Mouse (Mus musculus) brain, embryonic 14.5 days (tissue): ENCODE measurements around the gene Gm7168. TPM values are rescaled to one million over a fixed set of nuclear protein-coding genes. Genes with fewer than 3 reads are reported as not detected.
"Not testable (repeated sequence)": the region's sequence is repeated elsewhere in the genome, so short reads cannot be mapped to it uniquely, and the experiment has no call there.

Experiments
- DNase-seq: peaks from one replicate; pipeline ENCODE4 v3.0.0-alpha.2; 2011; ENCODE audit warnings: low read depth
- CTCF ChIP-seq: fragments of 200-500 bp; IDR thresholded peaks from 2 replicates; pipeline ENCODE4 v1.5.1; 2012; ENCODE audit warnings: inconsistent platforms, mild to moderate bottlenecking, moderate library complexity, borderline replicate concordance; ENCODE audit not compliant: insufficient read depth, insufficient read length; ENCODE audit errors: extremely low read depth
- POLR2A ChIP-seq: fragments of 200-500 bp; IDR thresholded peaks from 2 replicates; pipeline ENCODE4 v1.6.1; 2012; ENCODE audit warnings: mild to moderate bottlenecking, inconsistent platforms, borderline replicate concordance; ENCODE audit not compliant: poor library complexity, insufficient read depth, insufficient read length, severe bottlenecking; ENCODE audit errors: extremely low read depth
- polyA plus RNA-seq: library from polyadenylated mRNA; depleted of rRNA; stranded (reverse); fragments of >200 nt; gene quantifications from 2 replicates; pipeline ENCODE4 v1.2.3, GENCODE M21; 2012; rRNA removed

Gene Gm7168
- polyA plus RNA-seq, 1 experiment: not detected

DNA sequence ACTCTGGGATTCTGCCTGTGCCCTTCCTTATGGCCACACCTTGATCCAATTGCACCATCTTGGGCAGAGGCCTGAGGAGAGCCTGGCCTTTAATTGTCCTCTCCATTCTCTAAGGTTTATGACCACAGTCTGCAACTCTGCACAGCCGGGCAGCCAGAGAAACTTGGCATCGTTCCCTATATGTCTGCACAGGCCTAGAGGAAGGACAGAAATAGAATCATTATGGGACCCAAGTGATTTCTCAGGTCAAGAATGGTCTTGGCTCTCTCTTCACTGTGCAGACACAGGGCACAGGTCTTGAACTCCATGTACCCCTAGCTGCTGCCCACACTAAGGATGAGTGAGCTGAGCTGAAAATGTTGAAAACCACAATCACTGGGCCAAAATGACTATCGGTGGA is 9.5 kb upstream of the Gm7168 start:
- TF ChIP-seq POLR2A: no peak
- TF ChIP-seq CTCF: no peak
- DNase-seq: no peak

DNA sequence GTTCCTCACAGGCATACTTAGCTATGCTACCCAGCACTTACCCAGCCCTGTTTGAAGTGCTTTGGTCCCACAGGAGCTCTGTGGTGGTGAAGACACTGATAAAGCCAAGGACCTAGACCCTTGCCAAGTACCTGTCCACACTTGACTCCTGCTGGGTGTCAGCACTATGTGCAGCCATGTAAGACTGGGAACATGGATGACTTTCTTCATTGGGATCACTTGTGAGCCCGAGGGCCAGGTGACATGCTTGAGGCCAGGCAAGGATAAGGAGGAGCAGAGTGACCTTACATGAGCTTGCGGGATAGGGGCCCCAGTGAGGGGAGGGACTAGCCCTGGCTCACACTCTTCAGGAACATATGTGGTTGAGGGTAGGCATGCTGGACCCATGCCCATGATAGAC is 8.9 kb upstream of the Gm7168 start:
- DNase-seq: not testable (repeated sequence)

- TF ChIP-seq POLR2A: no peak
- no peak for TF ChIP-seq CTCF
- DNase-seq: no peak
Measured at GRCm38 (mm10) chr17:13940487-13940886, 7.7 kb upstream of the Gm7168 start.

GRCm38 (mm10) chr17:13951570-13951969 is 3.4 kb downstream of the Gm7168 start:
- DNase-seq: not testable (repeated sequence)

GRCm38 (mm10) chr17:13958129-13958528 is 10.0 kb downstream of the Gm7168 start:
- DNase-seq: not testable (repeated sequence)

DNA sequence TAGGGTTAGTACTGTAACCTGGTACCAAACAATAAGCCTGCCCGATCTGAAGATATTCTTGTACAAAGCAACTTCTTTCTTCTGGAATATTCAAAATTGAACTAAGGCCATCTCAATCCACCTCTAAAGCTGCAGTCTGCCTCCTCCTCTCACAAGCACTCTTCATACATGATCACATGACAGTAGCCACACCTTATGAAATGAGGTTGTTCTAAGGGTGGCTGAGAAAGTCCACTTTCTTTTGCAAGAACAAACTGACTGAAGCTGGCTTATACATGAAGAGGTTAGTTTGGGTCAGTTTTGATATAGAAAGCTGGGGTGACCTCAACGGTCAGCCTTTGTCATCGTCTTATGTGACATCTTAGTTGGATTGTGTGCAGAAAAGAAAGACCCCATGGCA is 14.1 kb downstream of the Gm7168 start:
- DNase-seq: not testable (repeated sequence)

DNA sequence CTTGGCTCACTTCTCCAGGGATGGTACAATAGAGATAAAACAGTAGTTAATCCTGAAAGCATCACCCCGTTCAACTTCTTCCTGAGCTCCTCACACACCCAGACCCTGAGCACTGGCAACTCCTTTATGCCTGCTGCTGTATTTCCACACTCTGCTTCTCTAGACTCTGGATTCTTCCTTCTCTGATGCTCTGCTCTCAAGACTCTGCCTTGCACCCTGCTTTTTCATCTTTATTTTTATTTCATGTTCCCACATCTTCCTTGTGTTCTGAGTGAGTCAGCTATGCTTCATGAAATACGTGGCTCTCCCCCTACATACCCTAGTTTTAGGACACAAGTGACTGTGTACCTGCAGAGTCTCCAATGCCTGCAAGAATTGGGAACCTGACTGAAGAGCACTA is 16.9 kb downstream of the Gm7168 start:
- not testable (repeated sequence) for DNase-seq

- DNase-seq: not testable (repeated sequence)
Measured at GRCm38 (mm10) chr17:13969917-13970316, 21.7 kb downstream of the Gm7168 start.

DNA sequence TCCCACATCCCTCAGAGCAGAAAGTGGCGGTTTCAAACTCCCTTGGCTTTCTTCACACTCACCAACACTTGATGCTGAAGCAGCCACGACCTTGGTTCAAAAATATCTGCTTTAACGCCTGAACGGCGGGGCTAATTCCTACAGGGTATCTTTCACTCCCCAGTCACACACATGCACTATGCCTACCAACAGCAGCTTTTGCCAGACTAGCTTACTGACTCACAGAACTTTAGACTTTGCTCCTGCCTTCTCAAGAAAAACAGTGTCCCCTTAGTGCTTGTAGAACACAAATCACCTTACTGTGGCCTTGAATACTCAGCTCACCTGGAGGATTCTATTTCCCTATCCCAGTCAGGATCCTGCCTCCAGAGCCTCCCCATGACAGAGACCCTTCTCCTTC is 22.6 kb downstream of the Gm7168 start:
- not testable (repeated sequence) for DNase-seq

DNA sequence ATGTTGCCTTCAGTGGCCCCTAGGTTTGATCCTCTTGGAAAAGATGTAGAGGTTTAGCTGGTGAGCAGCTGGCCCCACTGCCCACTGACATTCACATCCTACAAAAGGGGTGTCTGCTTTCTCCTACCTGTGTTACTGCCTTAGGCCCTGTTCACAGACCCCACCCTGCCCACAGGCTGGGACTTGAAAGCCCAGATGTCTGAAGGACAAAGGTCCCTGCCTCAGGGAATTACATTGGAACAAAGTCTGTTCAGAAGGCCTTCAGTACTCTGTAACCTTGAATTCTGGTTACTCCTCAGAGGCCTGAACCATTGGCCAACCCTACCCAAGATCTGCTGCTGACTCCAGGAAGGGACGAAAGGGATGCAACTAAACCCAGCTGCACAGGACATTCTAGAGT is 39.5 kb downstream of the Gm7168 start:
- DNase-seq: no peak
- TF ChIP-seq CTCF: no peak
- no peak for TF ChIP-seq POLR2A

DNA sequence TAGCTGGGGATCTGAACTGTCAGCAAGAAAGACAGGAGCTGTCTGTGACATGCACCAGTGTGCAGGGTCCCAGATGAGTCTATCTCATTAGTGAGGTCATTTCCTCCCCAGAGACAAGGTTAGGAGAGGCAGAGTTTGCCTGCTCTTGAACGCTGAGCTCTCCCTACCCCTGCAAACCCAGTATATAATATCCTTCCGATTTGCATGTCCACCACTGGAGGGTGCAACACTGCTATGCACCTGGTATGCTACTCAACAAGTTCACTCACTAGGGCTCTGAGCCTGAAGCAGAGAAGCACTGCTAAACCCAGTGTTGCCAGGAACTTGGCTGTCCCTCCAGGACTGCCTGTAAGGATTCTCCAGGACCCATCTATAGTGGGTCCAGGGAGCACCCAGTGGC is 45.3 kb downstream of the Gm7168 start:
- peak; percentile 1 for DNase-seq

Other genes starting within 250 kb of the Gm7168 start
- gene Afdn, start 187.8 kb upstream of the Gm7168 start, polyA plus RNA-seq: 103 and 138 TPM in 2 replicates
- 15.3 and 18.4 TPM in 2 replicates for gene Tcte2, start 186.5 kb upstream of the Gm7168 start, polyA plus RNA-seq
- gene Gm7356, start 55.3 kb downstream of the Gm7168 start, polyA plus RNA-seq: not detected in 2 replicates
- gene Gm7358, start 111.2 kb downstream of the Gm7168 start, polyA plus RNA-seq: not detected in 2 replicates